Mouse (Mus musculus) kidney, postnatal 0 days (tissue): ENCODE data around the gene Oosp2. TPM values are rescaled to one million over a fixed set of nuclear protein-coding genes. Genes with fewer than 3 reads are reported as not detected.

Source experiments
- ATAC-seq: fragments of 200-750 bp; cut with Nextera tagmentation; replicated peaks from 2 replicates; pipeline ENCODE4 v1.8.0; 2017; ENCODE audit warnings: low read depth, moderate number of reproducible peaks, moderate TSS enrichment, moderate library complexity; ENCODE audit not compliant: low FRiP score
- DNase-seq: peaks from one replicate; pipeline ENCODE4 v3.0.0-alpha.2; 2016; ENCODE audit warnings: low spot score
- H3K27ac ChIP-seq: fragments of 300-500 bp; sonication (generic); 2 replicates; pipeline ENCODE4 v1.5.1; 2014; ENCODE audit warnings: mild to moderate bottlenecking
- H3K27me3 ChIP-seq: fragments of 300-500 bp; sonication (generic); 2 replicates; pipeline ENCODE4 v1.6.1; 2014; ENCODE audit warnings: low read length, mixed read lengths; ENCODE audit not compliant: insufficient read depth
- H3K36me3 ChIP-seq: fragments of 300-500 bp; sonication (generic); 2 replicates; pipeline ENCODE4 v1.6.1; 2014; ENCODE audit warnings: low read length, mixed read lengths; ENCODE audit not compliant: insufficient read depth
- H3K4me1 ChIP-seq: fragments of 300-500 bp; sonication (generic); replicated peaks from 2 replicates; pipeline ENCODE4 v1.6.1; 2014; ENCODE audit warnings: antibody characterized with exemption, low read length, mixed read lengths; ENCODE audit not compliant: insufficient read depth
- H3K4me2 ChIP-seq: fragments of 300-500 bp; sonication (generic); 2 replicates; pipeline ENCODE4 v1.6.1; 2014; ENCODE audit warnings: mild to moderate bottlenecking, low read length, moderate library complexity, mixed read lengths
- H3K4me3 ChIP-seq: fragments of 300-500 bp; sonication (generic); replicated peaks from 2 replicates; pipeline ENCODE4 v1.5.1; 2014; ENCODE audit warnings: low read depth, low read length
- H3K9ac ChIP-seq: fragments of 300-500 bp; sonication (generic); 2 replicates; pipeline ENCODE4 v1.6.1; 2014; ENCODE audit warnings: low read depth, low read length
- H3K9me3 ChIP-seq: fragments of 300-500 bp; sonication (generic); replicated peaks from 2 replicates; pipeline ENCODE4 v1.6.1; 2016; ENCODE audit warnings: low read length, inconsistent platforms, mixed read lengths
- CTCF ChIP-seq: IDR thresholded peaks from 2 replicates; pipeline ENCODE4 v1.5.1; 2016; ENCODE audit warnings: antibody characterized with exemption, low read depth, mild to moderate bottlenecking, moderate library complexity
- WGBS: fragments of 180-500 bp; shearing (Covaris S2); extraction: QIAGEN DNeasy Blood & Tissue Kit; methylation state at CpG from one replicate; pipeline ENCODE4 v1.1.7; 2014; 5-methylcytosine and 5-hydroxymethylcytosine counted together
- polyA plus RNA-seq: library from polyadenylated mRNA; unstranded; fragments of >200 nt; fragmentation: Nextera tagmentation; extraction: Ambion mirVana; gene quantifications from 2 replicates; pipeline ENCODE4 v1.2.1, GENCODE M21; 2015

Gene Oosp2
- polyA plus RNA-seq, 1 experiment from 2014 or later, result not detected

- 29% methylated on average over 2 of the region's 2 CpGs for WGBS
- Histone ChIP-seq H3K4me1 (no peaks in the 10 kb centered on the region), H3K4me3 (no peak overlapping the region), H3K27me3 (no peaks in the 10 kb centered on the region), H3K27ac (no peak overlapping the region), H3K36me3 (no peaks in the 10 kb centered on the region), H3K4me2 (no peak overlapping the region), H3K9ac (no peak overlapping the region), H3K9me3 (no peaks in the 10 kb centered on the region)
- DNase-seq, result no peak
- ATAC-seq, result no peak; the same call in 1 of the 2 replicates
- TF ChIP-seq CTCF, result no peak
These were observed 48.1 kb downstream of the Oosp2 start for GRCm38 (mm10) chr19:11612293-11612692.

GRCm38 (mm10) chr19:11611541-11611945 lies 48.8 kb downstream of the Oosp2 start:
- WGBS, result 15% methylated on average over 6 of the region's 6 CpGs

GRCm38 (mm10) chr19:11608172-11608571 lies 52.2 kb downstream of the Oosp2 start:
- WGBS, result 10% methylated on average over 1 of the region's 1 CpGs
- Histone ChIP-seq H3K27ac (no peak overlapping the region), H3K27me3 (no peaks in the 10 kb centered on the region), H3K36me3 (no peaks in the 10 kb centered on the region), H3K4me2 (no peak overlapping the region), H3K9me3 (no peaks in the 10 kb centered on the region), H3K9ac (no peak overlapping the region), H3K4me3 (no peak overlapping the region), H3K4me1 (no peaks in the 10 kb centered on the region)
- DNase-seq (peak; percentile 71), ATAC-seq (no peak)
- TF ChIP-seq CTCF, result peak; percentile 80

More at GRCm38 (mm10) chr19:11611541-11611945, 48.8 kb downstream of the Oosp2 start:
- H3K4me3 ChIP-seq, result no peak overlapping the region
- ATAC-seq (0 out of 2 replicates have a peak, but pooled peaks have one; percentile 54), DNase-seq (peak; percentile 87)
- H3K9me3 ChIP-seq, result no peaks in the 10 kb centered on the region
- H3K9ac ChIP-seq, result no peak overlapping the region
- H3K4me1 ChIP-seq, result no peaks in the 10 kb centered on the region
- H3K27me3 ChIP-seq, result no peaks in the 10 kb centered on the region
- H3K27ac ChIP-seq, result no peak overlapping the region
- H3K36me3 ChIP-seq, result no peaks in the 10 kb centered on the region
- TF ChIP-seq CTCF, result peak; percentile 72
- no peak overlapping the region for H3K4me2 ChIP-seq

DNA sequence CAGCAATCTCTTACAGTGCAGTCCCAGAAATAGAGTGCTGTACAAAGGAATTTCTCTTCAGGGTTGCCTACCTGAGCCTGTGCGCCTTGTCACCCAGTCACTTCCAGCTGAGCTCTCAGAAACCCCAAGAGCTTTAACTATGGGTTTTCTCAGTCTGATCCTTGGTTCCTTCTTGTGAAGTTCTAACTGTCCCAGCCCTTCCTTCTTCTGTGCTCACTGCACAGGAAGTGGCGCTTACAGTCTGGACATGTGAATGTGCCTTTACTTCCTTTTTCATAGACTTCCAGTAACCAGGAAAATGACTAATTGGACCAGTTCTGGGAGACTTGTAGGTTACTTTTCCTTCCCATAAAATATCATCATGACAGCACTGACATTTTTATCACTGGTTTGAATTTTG lies 55.8 kb downstream of the Oosp2 start, which contains the start of gene Ms4a6d:
TSS of gene Ms4a6d (minus strand) at position 247 of the 400 bp plus-strand sequence.
- no peak for ATAC-seq
- Histone ChIP-seq H3K4me3 (no peak within 1 kb of the TSS), H3K27ac (no peak within 1 kb of the TSS), H3K4me1 (no peaks in the 10 kb centered on the region), H3K36me3 (no peaks in the 10 kb centered on the region), H3K27me3 (no peaks in the 10 kb centered on the region), H3K4me2 (no peak within 1 kb of the TSS), H3K9me3 (no peaks in the 10 kb centered on the region), H3K9ac (no peak within 1 kb of the TSS)
- WGBS, result 83% methylated on average over 2 of the region's 2 CpGs
- no peak for DNase-seq
- no peak for TF ChIP-seq CTCF

DNA sequence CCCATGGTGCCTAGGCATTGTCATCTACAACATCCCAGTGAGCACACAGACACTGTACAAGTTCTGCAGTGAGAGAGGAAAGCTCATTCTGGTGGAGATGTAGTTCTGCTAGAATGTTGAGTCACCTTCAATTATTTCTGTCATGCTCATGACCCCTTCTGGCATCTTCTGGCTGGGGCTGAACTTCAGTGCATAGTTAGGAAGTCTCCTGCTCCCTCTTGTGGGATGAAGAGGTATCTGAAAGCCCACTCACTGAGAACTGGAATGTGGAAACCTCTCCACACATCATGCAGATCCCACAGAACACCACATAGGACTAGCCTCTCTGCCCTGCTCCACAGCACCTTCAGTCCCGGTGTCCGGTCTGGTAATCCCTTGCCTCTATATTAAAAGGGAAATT lies 58.3 kb downstream of the Oosp2 start:
- 88% methylated on average over 2 of the region's 2 CpGs for WGBS
- no peak; the same call in 1 of the 2 replicates for ATAC-seq
- Histone ChIP-seq H3K4me1 (no peaks in the 10 kb centered on the region), H3K4me3 (no peak overlapping the region), H3K36me3 (no peaks in the 10 kb centered on the region), H3K27ac (no peak overlapping the region), H3K27me3 (no peaks in the 10 kb centered on the region), H3K9ac (no peak overlapping the region), H3K4me2 (no peak overlapping the region), H3K9me3 (no peaks in the 10 kb centered on the region)
- peak; percentile 68 for DNase-seq
- peak; percentile 73 for TF ChIP-seq CTCF

GRCm38 (mm10) chr19:11601349-11601748 lies 59.0 kb downstream of the Oosp2 start:
- Histone ChIP-seq H3K27ac (no peak overlapping the region), H3K9me3 (no peaks in the 10 kb centered on the region), H3K4me1 (no peaks in the 10 kb centered on the region), H3K36me3 (no peaks in the 10 kb centered on the region), H3K9ac (no peak overlapping the region), H3K27me3 (no peaks in the 10 kb centered on the region), H3K4me2 (no peak overlapping the region), H3K4me3 (no peak overlapping the region)
- WGBS, result 84% methylated on average over 3 of the region's 3 CpGs
- no peak for TF ChIP-seq CTCF
- no peak for DNase-seq
- ATAC-seq, result no peak

Other genes starting within 250 kb of the Oosp2 start
- 0.26 and 0.28 TPM in 2 replicates for gene Ms4a4b, start 217.0 kb downstream of the Oosp2 start, polyA plus RNA-seq
- gene Ms4a6c, start 191.2 kb downstream of the Oosp2 start, polyA plus RNA-seq, result 5.4 and 7.4 TPM in 2 replicates
- gene Gm8369, start 174.6 kb downstream of the Oosp2 start, polyA plus RNA-seq, result 0.09 TPM in 1 of 2 replicates, not detected in the other
- gene Ms4a6b, start 144.0 kb downstream of the Oosp2 start, polyA plus RNA-seq, result 4.9 and 5.6 TPM in 2 replicates
- gene Ms4a4d, start 123.8 kb downstream of the Oosp2 start, polyA plus RNA-seq, result 0.23 and 0.58 TPM in 2 replicates
- gene Ms4a6d, start 55.7 kb downstream of the Oosp2 start, polyA plus RNA-seq, result 4.7 and 8.0 TPM in 2 replicates
- gene Ms4a2, start 36.8 kb downstream of the Oosp2 start, polyA plus RNA-seq, result 4.6 and 4.8 TPM in 2 replicates
- gene Ms4a3, start 19.7 kb downstream of the Oosp2 start, polyA plus RNA-seq, result not detected in 2 replicates
- not detected in 2 replicates for gene Oosp1, start 30.6 kb upstream of the Oosp2 start, polyA plus RNA-seq
- gene Oosp3, start 36.5 kb upstream of the Oosp2 start, polyA plus RNA-seq, result not detected in 2 replicates
- gene Gif, start 87.0 kb upstream of the Oosp2 start, polyA plus RNA-seq, result not detected in 2 replicates
- gene Mrpl16, start 109.8 kb upstream of the Oosp2 start, polyA plus RNA-seq, result 66.7 and 69.8 TPM in 2 replicates
- gene Stx3, start 158.8 kb upstream of the Oosp2 start, polyA plus RNA-seq, result 42.5 and 46.1 TPM in 2 replicates
- 0.14 TPM in 1 of 2 replicates, not detected in the other for gene Olfr1417, start 178.7 kb upstream of the Oosp2 start, polyA plus RNA-seq
- gene Olfr1418, start 200.5 kb upstream of the Oosp2 start, polyA plus RNA-seq, result not detected in 2 replicates
- gene Olfr1419, start 214.5 kb upstream of the Oosp2 start, polyA plus RNA-seq, result not detected in 2 replicates
- 0.08 TPM in 2 replicates for gene Olfr1420, start 226.0 kb upstream of the Oosp2 start, polyA plus RNA-seq